Mouse (Mus musculus) cerebellum, postnatal 10 days (tissue): ENCODE results near the gene Slc12a3.
A peak's percentile ranks its signal among the peaks of the same experiment; 100 is the strongest.
"Not testable (repeated sequence)": the region's sequence is repeated elsewhere in the genome, so short reads cannot be mapped to it uniquely, and the experiment has no call there.

Experiments
- DNase-seq, 2 experiments: peaks; one replicate each; pipeline ENCODE4 v3.0.0; 2021; ENCODE audit warnings: mixed read lengths in 2 of 2

Gene Slc12a3

DNA sequence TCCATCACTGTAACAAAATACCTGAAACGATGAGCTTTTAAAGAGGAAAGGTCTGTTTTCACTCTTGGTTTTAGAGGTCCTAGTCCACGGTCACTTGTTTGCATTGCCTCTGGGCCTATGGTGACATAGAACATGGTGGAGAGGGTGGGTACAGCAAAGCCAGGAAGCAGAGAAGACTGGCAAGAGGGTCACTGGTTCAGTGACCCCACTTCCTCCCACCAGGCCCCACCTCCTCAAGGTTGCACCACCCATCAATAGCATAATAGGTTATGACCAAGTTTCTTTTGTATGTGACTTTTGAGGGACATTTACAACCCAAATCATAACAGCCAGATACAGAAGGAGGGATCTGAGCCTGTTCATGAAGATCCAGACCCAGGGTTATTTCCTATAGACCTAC, 47.6 kb downstream of the Slc12a3 start:
- DNase-seq: no peak

DNA sequence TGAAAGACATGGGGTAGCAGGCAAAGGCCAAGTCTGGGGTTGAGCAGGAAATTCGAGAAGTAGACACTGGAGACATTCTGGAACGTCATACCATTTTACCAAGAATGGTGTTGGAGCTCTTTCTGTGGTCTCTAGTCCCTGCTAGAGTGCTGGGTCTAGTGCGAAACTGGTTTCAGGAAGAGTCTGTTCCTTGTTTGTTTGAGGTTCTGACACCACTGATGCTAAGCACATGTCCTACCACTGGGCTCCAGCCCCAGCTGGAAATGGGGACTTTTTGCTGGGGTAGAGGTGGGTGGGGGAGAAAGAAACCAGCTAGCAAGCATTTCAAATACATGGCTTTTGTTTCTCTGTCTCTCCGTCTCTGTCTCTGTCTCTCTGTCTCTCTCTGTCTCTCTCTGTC, 48.0 kb downstream of the Slc12a3 start:
- DNase-seq: no peak

DNA sequence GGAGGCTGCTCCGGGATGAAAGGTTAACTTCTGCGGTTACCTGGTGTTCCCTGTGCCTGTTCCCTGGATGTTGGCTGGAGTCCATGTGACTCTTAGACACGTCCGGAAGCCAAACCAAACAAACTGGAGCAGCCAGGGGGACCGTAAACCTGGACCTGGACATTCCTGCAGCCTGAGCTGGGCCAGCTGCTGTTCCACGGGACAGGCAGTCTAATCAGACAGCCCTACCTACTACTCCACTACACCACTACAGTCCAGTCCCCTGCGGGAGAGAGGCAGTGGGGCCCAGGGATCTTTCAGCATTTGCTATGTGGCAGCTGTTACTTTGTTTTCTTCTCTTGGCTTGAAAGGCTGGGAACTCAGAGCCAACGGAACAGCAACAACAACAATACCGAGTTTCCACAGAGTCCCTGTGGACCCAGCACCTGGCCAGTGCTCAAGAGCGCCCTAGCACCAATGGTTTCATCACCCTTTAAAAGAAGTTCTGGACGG, 48.8 kb downstream of the Slc12a3 start:
- no peak for DNase-seq

DNA sequence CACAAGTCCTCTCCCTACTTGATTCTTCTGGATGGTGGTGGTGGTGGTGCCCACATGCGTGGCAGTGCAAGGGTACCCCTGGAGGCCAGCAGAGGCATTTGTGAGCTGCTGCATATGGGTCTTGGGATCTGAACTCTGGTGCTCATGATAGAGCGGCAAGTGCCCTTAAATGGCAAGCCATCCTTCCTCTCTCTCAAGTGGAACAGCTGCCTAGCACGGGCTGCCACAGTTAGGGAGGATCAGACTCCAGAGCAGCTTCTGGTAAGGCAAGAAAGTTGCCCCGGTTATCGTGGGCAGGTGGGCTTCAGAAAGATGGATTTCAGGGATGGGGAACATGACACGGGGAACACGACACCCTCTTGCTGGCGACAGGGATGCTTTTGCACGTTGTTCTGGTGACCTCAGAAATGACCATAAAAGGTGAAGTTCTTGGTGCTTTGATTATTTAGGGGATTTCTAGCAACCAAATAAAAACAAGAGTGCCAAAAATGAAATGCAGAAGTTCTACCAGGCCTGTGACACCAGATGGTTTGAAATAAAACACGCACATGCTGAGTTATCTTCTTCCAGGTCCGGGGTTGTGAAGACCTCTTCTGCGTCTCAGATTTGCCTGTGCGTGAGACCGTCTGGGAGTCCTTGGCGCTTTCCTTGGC, 49.9 kb downstream of the Slc12a3 start:
- no peak for DNase-seq

DNA sequence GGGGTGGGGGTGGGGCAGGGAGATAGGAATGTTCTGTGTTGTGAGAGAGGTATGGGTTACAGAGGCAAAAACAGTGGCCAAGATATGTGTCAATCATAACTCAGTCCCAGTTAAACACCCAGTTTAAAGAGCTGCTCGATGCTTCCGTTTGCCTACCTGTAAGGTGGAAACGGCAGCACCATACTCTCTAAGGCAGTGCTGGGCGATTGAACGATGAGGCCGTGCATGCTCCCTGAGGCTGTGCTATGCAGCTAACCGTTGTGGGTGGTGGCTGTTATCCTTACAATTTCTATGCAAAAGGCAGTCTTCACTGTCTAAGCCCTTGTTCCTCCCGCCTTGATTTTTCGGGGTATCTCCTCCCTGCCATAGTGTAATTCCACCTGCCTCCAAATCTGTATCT, 50.7 kb downstream of the Slc12a3 start:
- DNase-seq: no peak

DNA sequence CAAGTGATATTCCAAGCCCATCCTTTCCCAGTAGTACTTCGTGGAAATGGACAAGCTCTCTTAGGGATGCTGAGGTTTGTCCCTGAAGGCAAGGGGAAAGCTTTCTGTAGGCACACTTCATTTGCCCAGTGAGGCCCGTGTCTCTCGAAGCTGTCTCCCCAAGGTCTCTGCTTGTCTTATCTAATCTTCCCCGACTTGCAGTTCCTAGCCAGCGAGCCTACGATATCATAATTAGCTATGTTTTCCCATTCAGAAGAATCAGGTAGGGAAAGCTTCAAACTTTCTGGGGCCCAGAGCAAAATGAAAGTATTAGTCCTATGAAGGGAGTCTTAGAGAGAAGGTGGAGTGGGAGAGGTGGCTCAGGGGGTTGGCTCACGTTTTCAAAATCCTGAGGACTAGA, 55.2 kb downstream of the Slc12a3 start:
- DNase-seq: no peak

DNA sequence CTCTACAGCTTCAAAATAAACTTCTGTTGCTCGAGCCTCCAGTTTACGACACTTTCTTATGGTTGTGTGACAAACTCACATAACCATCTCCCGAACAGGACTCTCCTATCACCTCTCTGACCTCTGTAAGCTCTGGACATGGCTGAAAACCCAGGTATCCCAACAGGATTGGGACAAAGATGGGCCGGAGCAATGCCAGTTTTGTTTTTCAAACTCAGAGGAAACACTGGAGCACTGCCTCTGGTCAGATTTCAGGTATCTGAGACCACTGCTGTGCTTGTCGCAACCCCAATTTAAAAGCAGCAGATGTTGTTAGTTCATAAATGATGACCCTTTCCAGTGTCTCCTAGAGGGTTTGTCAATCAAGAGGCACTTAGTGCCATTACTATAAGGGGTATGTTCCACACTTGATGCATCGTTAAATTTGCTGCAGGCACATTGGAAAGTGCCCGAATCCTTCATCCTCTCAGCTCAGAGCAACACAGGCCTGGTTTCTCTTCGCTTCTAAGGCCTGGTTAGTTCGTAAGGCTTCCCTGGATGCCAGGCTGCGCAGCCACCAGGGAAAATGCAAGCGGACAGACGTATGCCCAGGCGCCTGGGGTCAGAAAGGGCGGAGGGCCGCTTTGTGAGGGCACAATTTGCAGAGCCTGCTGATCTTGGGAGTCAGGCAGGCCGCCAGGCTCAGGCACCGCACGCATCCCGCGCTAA, 56.7 kb downstream of the Slc12a3 start:
- DNase-seq: no peak

DNA sequence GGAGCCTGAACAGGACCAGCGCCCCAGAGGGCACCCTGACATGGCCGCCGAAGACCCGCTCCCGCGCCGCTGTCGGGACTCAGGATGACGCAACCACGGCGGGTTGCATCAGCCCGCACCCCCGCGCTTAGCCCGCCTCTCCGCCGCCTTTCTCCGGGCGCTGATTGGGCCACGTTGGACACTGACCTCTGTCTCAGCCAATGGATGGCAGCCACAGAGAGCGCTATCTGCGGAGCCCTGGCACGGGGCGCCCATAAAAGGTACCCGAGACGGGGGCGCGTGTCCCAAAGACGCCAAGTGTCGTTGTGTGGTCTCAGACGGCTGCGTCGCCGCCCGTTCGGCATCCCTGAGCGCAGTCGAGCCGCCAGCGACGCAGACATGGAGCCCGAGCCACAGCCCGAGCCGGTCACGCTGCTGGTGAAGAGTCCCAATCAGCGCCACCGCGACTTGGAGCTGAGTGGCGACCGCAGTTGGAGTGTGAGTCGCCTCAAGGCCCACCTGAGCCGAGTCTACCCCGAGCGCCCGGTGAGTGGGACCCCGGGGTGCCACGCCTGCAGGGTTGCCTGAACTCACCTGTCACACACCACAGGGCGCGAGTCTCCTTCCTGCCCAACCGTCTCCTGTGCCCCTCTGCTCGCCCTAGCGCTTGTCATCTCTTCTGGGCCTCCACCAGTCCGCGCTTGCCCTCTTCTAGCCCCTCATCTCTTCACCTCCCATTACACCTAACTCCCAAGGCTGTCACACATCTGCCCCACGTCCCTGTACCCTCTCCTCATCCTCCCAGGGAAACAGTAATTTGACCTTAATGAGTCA, 57.4 kb downstream of the Slc12a3 start, which contains the start of gene Herpud1:
Gene Herpud1 (plus strand): TSS at position 225 of the 813 bp plus-strand sequence.
- peak; percentile 98 to 99 for DNase-seq

DNA sequence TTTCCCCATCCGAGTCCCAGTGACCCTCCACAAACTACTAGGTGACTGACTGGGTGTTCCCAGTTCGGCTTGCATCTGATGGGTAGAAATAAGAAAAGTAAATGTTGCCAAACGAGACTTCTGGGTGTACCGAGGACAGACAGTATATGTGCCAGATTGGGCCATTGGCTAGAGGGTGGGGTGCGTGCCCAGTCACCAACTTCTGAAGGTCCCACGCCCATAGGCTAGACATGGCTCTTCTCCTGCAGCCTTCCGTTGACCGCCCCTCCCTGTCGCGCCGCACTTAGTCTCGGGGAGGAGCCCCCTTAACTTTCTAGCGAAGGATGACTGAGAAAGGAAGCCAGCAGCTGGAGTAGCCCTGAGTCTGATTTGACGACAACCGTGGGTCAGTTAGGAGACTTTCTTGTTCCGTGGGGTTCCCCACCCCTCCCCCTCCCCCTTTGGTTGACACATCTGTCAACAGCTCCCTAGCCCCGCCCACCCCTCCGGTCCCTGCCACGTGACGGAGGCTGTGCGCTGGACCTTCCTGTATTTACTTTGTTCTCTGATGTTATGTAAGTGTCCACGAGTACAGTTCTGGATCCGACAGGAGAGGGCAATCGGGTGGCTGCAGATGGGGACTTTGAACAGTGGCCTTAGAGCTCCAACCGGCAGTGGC, 58.2 kb downstream of the Slc12a3 start:
- peak; percentile 75 to 77 for DNase-seq

DNA sequence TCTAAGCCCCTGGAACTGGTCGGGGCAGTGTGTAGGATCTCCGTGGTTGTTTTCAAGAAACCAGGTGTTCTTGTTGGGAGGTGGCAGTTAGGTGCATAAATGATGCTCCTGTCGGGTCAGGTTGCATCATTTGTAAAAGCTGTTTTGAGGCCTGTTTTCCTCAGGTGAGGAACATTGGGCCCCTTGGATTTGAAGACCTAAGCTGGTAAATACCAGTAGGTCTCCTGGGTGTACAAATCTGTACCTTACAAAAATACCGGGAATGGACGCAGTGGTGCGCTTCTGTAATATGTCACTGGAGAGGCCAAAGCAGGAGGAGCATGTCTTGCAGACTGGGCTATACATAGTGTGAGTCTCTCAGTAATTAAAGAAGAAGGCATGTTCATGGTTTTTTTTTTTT, 58.8 kb downstream of the Slc12a3 start:
- no peak for DNase-seq

DNA sequence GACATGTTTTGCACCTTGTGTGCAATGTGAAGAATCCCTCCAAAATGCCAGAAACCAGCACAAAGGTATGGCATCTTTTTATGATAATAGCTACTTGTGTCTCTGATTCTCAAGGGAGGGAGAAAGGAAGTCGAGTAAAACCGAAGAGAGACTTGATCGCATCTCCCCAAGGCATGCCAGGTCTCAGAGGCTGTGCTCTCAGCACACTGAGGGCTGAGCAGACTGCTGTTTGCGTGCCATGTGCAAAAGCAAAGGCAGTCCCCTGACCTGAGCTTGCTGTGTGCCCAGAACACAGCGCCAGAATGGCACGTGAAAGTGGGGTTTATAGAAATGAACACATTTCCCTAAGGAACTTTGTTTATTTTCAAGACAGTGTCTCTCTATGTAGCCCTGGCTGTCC, 60.5 kb downstream of the Slc12a3 start:
- no peak for DNase-seq

DNA sequence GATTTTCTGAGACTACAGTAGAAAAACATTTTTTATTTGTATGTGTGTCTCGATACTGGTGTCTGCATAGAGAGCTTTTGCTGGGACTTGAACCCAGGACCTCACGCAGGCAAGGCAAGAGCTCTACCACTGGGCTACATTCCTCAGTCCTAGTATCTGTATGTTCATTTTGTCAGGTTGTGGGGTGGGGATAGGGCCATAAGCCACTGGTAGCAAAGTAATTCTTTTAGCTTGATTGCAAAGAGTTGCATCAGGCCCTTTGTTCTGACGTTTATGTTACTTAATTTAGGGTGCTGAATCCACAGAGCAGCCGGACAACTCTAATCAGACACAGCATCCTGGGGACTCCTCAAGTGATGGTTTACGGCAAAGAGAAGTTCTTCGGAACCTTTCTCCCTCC, 61.4 kb downstream of the Slc12a3 start:
- DNase-seq: no peak

DNA sequence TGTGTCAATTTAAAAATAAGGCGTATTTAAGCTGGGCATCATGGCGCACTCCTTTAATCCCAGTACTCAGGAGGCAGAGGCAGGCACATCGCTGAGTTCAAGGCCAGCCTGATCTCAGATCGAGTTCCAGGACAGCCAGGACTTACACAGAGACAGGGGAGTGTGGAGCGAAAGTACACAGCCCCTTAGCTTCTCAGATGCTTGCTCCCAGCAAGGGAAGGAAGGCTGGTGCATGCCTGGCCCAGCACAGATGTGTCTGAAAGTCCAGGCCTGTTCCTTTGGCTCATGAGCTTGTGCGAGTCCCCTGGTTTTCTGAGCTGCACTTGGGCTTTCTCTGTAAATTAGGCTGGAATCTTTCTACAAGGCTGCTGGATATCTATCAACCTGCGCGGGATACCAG, 61.9 kb downstream of the Slc12a3 start:
- DNase-seq: no peak

DNA sequence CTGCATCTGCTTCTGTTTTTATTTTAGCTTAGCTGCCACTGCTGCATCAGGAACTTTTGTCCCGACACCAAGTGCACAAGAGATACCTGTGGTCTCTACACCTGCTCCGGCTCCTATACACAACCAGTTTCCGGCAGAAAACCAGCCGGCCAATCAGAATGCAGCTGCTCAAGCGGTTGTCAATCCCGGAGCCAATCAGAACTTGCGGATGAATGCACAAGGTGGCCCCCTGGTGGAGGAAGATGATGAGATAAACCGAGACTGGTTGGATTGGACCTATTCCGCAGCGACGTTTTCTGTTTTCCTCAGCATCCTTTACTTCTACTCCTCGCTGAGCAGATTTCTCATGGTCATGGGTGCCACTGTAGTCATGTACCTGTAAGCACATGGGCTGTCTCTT, 63.1 kb downstream of the Slc12a3 start:
- DNase-seq: peak; percentile 59 to 77

DNA sequence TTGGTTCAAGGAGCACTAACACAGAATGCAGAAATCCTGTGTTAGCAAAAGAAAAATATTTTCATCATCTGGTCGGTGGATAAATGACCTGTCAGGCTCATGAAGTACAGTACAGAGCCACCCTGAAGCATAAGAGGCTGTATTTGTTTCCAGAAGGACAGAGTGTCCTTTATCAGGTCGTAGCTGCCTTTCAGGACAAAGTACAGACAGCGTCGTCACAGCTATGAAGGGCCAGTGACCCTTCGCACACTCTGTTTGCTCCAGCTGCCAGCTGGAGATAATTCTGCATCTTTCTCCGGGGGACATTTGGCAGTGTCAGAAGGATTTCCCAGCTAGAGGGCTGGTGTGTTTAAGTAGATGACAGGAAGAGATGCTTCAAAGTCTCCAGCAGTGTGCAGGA, 63.6 kb downstream of the Slc12a3 start:
- no peak for DNase-seq

DNA sequence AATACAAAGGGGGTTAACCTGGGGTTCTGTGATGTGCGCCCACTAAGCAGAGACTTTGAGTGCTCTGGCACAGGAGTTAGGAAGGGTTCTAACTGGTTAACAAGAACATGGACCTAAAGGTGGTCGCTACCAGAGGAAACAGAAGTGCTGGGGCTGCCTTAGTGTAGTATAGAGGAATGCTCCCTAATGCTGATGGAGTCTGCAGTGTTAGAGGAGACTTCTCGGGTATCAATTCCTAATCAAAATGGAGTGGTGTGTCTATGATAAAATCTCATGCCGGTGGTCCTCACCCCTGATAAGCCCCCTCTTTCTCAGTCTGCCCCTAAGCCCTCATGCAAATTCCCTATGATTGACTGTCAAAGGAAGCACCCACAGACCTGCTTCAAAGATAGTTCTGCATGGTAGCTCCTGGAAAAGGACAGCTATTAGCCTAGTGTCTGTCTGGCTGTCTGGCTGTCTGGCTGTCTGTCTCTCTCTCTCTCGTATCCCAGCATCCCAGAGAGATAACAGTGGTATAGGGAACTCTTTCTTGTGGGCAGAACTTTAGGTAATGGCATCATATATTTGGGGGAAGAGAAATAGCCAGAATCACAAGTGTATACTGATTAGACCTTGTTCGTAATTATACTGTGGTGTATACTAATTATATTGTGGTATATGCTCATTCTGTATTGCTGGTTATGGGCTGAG, 67.0 kb downstream of the Slc12a3 start:
- no peak for DNase-seq

DNA sequence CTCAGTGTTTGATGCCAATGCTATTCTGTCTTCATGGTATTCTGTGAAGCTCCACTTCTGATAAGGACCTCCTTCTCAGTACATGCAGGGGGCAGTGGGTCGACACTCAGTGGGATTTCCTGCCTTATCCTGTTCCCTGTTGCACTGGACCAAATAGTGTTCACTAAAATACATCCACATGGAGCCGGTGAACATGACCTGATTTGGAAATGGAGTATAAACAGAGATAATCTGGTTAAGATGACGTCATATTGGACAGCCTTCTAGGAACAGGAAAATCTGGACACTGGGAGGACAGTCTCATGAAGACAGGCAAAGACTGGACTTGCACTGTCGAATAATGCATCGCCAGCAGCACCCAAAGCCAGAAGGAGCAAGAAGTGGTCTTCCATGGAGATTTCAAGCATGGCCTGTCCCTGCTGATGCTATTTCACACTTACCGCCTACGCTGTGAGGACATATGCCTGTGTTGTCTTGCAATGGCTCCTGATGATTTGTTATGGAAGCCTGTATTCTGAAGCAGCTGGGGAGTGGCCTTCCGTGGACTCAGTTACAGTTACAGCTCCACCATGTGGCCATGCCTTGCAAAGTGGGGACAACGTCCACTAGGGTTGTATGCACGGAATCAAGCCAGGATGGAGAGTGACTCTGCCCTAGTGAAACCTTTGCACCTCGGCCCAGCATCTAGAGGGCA, 68.1 kb downstream of the Slc12a3 start:
- peak; percentile 74 to 77 for DNase-seq

DNA sequence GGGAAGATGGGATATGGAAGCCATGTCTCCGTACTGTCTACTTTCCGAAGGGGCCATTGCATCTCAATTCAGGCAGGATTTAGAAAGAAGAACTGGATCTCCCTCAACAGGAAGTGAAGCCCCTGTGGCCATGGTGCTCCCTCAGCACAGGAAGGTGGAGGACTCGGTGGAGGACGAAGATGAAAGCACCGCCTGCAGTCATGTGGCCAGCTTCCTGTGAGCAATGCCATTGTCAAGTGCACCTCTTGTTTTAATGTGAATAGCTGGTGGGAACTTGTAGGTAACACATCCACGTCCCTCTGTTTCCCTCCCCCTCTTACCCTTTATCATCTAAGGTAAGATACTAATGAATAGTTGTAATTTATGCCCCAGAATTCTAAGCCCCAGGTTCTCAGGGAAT, 69.6 kb downstream of the Slc12a3 start:
- no peak for DNase-seq

DNA sequence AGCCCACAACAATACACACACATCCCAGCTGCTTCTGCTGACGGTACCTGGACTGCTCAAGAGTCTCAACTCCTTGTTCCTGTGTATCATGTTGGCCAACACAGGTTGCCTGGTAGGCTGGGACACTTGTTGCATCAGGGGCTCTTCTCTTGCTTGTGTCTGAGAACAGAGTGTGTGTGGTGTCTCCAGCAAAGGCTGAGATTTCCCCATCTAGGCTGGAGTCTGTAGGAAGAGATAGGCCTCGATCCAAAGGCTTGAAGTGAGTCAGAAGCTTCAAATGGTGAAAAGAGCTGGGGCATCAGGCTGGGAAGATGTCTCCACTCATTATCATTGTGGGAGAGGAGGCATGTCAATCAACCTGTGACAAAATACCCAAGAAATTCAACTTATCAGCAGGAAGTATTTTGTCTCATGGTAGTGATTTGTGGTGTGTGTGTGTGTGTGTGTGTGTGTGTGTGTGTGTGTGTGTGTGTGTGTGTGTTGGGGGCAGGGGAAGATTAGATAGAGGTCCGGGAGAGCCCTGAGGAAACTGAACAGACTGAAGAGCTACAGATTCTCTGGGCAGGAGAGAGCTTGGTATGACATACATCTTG, 70.5 kb downstream of the Slc12a3 start:
- DNase-seq: no peak

DNA sequence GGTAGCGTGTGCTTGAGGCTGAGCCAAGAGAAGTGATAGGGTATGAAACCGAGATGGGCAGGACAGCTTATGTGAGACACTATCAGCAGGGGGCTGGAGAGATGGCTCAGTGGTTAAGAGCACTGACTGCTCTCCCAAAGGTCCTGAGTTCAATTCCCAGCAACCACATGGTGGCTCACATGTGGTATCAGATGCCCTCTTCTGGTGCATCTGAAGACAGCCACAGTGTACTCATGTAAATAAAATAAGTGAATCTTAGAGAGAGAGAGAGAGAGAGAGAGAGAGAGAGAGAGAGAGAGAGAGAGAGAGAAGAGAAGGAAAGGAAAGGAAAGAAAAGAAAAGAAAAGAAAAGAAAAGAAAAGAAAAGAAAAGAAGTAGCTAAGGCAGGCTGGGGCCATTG, 71.0 kb downstream of the Slc12a3 start:
- not testable (repeated sequence) for DNase-seq

DNA sequence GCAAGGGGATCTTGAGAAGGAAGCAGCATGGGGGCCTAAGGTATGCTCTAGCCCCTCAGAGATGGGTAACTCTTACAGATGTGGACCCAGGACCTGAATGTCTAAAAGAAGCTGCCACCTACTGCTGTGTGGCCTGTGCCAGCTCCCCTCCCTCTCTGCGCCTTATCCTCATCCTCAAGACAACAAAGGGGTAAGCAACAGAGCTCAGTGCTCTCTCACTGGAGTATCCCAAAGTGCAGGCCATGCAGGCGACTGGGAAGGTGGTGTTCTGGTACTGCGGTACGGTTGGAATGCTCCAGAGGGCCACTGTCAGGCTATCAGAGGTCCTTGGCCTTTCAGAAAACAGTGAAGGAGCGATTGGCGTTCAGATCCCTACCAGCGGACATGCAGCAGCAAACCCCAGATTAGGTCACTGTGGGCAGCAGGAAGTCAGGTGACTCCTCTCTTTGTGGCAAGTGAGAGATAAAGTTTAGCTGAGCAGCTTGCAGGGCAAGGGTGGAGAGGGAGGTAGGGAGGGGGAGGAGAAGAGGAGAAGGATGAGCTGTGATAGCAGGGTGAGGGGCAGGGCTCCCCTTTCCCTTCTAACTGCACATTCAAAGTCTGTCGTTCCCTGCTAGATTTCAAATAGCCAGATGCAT, 79.6 kb downstream of the Slc12a3 start:
- DNase-seq: no peak
